Mouse (Mus musculus) liver, adult 2 months (tissue): ENCODE results near the gene Wasf3. TPM values are rescaled to one million over a fixed set of nuclear protein-coding genes. Genes with fewer than 3 reads are reported as not detected.

ENCODE experiments used
- DNase-seq: peaks from one replicate; pipeline ENCODE4 v3.0.0-alpha.2; 2011; ENCODE audit warnings: low read depth, low spot score; ENCODE audit errors: extremely low read depth
- H3K27ac ChIP-seq: fragments of 200-500 bp; replicated peaks from 2 replicates; pipeline ENCODE4 v1.5.1; 2012; ENCODE audit warnings: low read depth, mild to moderate bottlenecking, control low read depth, inconsistent platforms, low read length; ENCODE audit not compliant: insufficient read depth
- H3K27me3 ChIP-seq: fragments of 200-500 bp; 2 replicates; pipeline ENCODE4 v1.6.1; 2012; ENCODE audit warnings: mild to moderate bottlenecking, moderate library complexity, low read length, inconsistent platforms; ENCODE audit not compliant: control insufficient read depth, insufficient read depth
- H3K36me3 ChIP-seq: fragments of 200-500 bp; 2 replicates; pipeline ENCODE4 v1.6.1; 2012; ENCODE audit warnings: low read length, inconsistent platforms; ENCODE audit not compliant: control insufficient read depth, insufficient read depth
- H3K4me1 ChIP-seq: fragments of 200-500 bp; 2 replicates; pipeline ENCODE4 v1.6.1; 2011; ENCODE audit warnings: low read length; ENCODE audit not compliant: control insufficient read depth, insufficient read depth
- H3K4me3 ChIP-seq: fragments of 200-500 bp; 2 replicates; pipeline ENCODE4 v1.5.1; 2011; ENCODE audit warnings: low read depth, mild to moderate bottlenecking, control low read depth, low read length, moderate library complexity; ENCODE audit not compliant: insufficient read depth
- H3K79me2 ChIP-seq: fragments of 200-500 bp; 2 replicates; pipeline ENCODE4 v1.6.1; 2012; ENCODE audit warnings: inconsistent platforms, mild to moderate bottlenecking, low read length, moderate library complexity; ENCODE audit not compliant: control insufficient read depth, insufficient read depth
- H3K9ac ChIP-seq: fragments of 200-500 bp; 2 replicates; pipeline ENCODE4 v1.6.1; 2012; ENCODE audit warnings: low read depth, mild to moderate bottlenecking, control low read depth, inconsistent platforms, low read length
- CTCF ChIP-seq: fragments of 200-500 bp; IDR thresholded peaks from 2 replicates; pipeline ENCODE4 v1.5.1; 2011; ENCODE audit warnings: low read depth, low read length, control low read depth
- POLR2A ChIP-seq: fragments of 200-500 bp; IDR thresholded peaks from 2 replicates; pipeline ENCODE4 v1.6.1; 2011; ENCODE audit warnings: low read length, control low read depth; ENCODE audit not compliant: insufficient read depth; ENCODE audit errors: extremely low read depth
- WGBS: fragments of 180-500 bp; shearing (Covaris S2); methylation state at CpG from one replicate; pipeline ENCODE4 v1.1.7; 2018; 5-methylcytosine and 5-hydroxymethylcytosine counted together
- polyA plus RNA-seq: library from polyadenylated mRNA; depleted of rRNA; stranded (reverse); fragments of >200 nt; gene quantifications from 2 replicates; pipeline ENCODE4 v1.2.3, GENCODE M21; 2012
- total RNA-seq: library from RNA; depleted of rRNA; stranded (reverse); fragments of >200 nt; gene quantifications from 2 replicates; pipeline ENCODE4 v1.2.3, GENCODE M21; 2014

The Wasf3 gene
- total and polyA plus RNA-seq, 2 experiments = 0.02 to 0.09 TPM

DNA sequence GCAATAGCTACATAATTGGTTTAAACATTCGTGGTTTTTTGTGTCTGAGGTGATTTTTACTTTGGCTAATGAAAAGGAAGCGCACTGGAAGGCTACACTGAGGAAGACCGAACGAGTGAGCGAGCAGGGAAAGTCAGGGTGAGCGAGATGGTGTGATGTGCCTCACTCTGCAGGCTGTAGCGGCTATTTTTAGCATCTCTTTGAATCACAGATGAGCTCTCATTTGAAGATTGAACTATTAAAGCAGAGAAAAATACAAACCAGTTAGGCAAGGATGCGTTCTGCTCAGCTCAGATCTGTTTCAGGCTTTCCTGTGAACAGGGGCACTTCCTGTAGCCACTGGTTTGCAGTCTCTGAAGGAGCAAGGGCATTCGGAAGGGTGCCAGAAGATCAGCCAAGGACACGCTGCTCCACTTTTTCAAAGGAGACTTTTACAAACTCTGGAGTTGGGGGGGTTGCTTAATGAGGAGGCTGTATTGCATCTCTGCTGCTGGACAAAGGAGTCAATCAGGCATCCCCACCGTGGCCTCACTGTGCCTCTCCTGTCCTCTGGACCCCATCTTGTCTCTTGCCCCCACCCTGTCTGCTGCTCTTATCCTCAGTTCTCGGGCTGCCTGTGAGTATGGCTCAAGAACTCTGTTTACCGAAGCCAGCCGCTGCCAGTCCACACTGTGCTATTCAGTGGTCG is 28.1 kb downstream of the Wasf3 start:
- H3K79me2 ChIP-seq = no peaks in the 10 kb centered on the region
- no peak overlapping the region for H3K4me3 ChIP-seq
- no peak overlapping the region for H3K9ac ChIP-seq
- TF ChIP-seq CTCF = no peak
- no peaks in the 10 kb centered on the region for H3K36me3 ChIP-seq
- H3K27ac ChIP-seq = no peak overlapping the region
- H3K27me3 ChIP-seq = no peaks in the 10 kb centered on the region
- no peak for DNase-seq
- WGBS = 69% methylated on average over 15 of the region's 15 CpGs
- H3K4me1 ChIP-seq = no peaks in the 10 kb centered on the region

DNA sequence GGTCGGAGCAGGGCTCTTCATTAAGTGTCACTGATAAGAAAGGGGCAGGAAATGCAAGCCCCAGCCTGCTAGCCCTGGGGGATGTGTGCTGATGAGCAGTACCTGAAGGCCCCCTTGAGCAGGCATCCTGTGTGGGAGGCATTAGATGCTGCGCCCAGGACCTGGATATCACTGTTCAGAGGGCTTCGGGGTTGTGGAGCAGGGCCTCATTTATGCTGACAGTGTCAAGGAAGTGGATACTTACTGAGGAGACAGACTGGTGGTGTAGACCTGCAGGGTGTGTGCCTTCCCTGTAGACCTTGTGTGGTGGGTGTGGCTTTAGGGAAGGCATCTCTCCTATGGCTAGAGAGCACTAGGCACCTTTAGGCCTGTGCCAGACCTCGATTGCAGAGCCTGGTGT is 29.8 kb downstream of the Wasf3 start:
- Histone ChIP-seq H3K36me3 (no peaks in the 10 kb centered on the region), H3K4me1 (no peaks in the 10 kb centered on the region), H3K4me3 (no peak overlapping the region), H3K27ac (no peak overlapping the region), H3K27me3 (no peaks in the 10 kb centered on the region), H3K9ac (no peak overlapping the region), H3K79me2 (no peaks in the 10 kb centered on the region)
- no peak for DNase-seq
- TF ChIP-seq POLR2A (no peak), CTCF (no peak)
- WGBS = 76% methylated on average over 4 of the region's 4 CpGs

DNA sequence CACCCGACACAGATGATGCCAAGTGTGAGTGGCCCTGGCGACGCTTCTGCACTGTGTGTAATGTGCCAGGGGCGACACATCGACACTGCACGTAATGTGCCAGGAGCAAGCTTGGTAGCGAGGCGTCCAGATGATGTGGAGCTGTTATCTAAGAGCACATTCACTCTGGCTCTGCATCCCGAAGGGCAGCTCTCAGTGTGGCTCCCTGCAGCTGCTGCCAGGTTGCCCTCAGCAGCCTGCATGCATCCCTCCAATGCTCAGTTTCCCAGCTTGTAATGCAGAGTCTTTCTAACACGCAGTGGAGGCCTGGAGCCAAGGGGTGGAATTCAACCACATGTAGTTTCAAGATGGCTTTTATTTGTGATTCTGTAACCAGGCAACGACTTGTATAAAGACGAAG is 30.4 kb downstream of the Wasf3 start:
- H3K27me3 ChIP-seq = no peaks in the 10 kb centered on the region
- H3K4me3 ChIP-seq = no peak overlapping the region
- no peaks in the 10 kb centered on the region for H3K79me2 ChIP-seq
- H3K4me1 ChIP-seq = no peaks in the 10 kb centered on the region
- 86% methylated on average over 12 of the region's 12 CpGs for whole genome bisulfite sequencing
- H3K9ac ChIP-seq = no peak overlapping the region
- DNase-seq = no peak
- no peaks in the 10 kb centered on the region for H3K36me3 ChIP-seq
- no peak for TF ChIP-seq POLR2A
- H3K27ac ChIP-seq = no peak overlapping the region

DNA sequence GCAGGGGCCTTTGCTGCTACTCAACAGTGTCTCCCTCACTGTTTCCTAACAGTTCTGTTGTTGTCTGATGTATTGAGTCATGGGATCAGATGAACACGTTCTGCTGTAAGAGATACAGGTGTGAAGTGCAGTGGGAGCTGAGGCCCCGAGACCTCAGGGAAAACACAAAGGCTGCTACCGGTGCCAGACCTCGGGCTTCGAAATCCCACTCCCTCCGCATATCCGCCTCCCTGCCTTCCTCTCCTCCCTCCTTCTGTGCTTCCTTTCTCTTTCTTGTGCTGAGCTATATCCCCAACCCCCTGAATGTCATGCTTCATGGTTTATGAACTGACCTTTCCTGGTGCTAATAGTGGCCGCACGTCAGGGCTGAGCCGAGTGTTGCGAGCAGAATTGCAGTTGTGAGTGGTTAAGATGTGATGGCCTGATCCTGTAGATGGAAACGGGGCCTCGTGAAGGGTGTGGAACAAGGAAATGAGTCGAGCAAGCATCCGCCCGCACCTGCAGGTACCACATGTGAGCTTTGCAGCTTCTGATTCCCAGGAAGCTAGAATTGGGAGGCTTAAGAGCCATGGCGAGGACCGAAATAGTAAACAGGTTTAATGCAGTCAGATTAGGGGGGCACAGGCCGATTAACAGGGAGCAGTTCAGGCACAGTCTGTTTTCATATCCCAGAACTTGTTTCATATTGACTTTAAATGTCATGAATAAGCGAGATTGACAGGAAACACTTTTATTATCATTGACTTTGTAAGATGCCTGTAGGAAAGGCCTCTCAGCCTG is 31.7 kb downstream of the Wasf3 start:
- Histone ChIP-seq H3K4me3 (no peak overlapping the region), H3K79me2 (no peaks in the 10 kb centered on the region), H3K4me1 (no peaks in the 10 kb centered on the region), H3K36me3 (no peaks in the 10 kb centered on the region), H3K27ac (no peak overlapping the region), H3K27me3 (no peaks in the 10 kb centered on the region), H3K9ac (no peak overlapping the region)
- no peak for DNase-seq
- WGBS = 81% methylated on average over 20 of the region's 20 CpGs
- TF ChIP-seq POLR2A = no peak
- no peak for TF ChIP-seq CTCF

DNA sequence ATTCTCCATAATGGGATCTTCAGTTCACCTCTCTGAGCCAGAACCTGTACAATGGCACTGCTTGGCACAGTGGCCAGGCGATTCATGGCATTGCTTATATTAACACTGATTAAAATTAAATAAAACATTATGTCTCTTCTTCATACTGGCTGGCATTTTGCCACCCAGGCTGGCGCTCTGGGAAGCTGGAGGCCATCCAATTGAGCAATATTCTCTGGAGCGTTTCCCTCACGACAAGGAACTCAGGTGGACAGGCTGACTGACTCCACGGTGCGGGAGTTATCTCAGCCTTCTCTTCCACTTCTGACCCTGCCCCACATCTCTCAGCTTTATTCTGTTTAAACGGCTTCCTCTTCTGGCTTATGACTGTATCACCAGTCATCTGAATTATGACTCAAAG is 33.3 kb downstream of the Wasf3 start:
- Histone ChIP-seq H3K4me1 (no peaks in the 10 kb centered on the region), H3K9ac (no peak overlapping the region), H3K27ac (no peak overlapping the region), H3K36me3 (no peaks in the 10 kb centered on the region), H3K27me3 (no peaks in the 10 kb centered on the region), H3K4me3 (no peak overlapping the region), H3K79me2 (no peaks in the 10 kb centered on the region)
- TF ChIP-seq CTCF (no peak), POLR2A (no peak)
- DNase-seq = peak; percentile 3
- WGBS = 43% methylated on average over 7 of the region's 7 CpGs

DNA sequence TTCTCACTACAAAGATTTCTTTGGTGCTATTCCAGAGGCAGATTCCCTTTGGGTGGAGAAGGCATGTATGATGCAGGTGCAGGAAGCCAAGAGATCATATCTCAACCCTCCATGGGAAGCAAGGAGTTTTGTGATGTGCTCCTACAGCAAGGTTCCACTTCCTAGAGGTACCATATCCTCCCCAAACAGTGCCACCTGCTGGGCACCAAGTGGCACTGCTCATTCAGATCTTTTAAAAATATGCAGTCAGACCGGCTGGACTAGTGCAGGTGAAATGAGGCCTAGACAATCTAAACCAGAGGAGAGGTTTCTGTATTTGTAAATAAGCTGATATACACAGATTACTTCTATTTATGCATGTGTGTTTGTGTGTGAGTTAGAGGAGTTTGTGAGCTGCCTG is 35.3 kb downstream of the Wasf3 start:
- 59% methylated on average over 1 of the region's 1 CpGs for WGBS
- Histone ChIP-seq H3K36me3 (no peaks in the 10 kb centered on the region), H3K79me2 (no peaks in the 10 kb centered on the region), H3K27ac (no peak overlapping the region), H3K4me1 (no peaks in the 10 kb centered on the region), H3K27me3 (no peaks in the 10 kb centered on the region), H3K4me3 (no peak overlapping the region), H3K9ac (no peak overlapping the region)
- peak; percentile 28 for DNase-seq
- TF ChIP-seq POLR2A (no peak), CTCF (peak; percentile 66; the same call in 1 of the 2 replicates)
